Mouse (Mus musculus) limb, embryonic 15.5 days (tissue): ENCODE results near the gene Cct3. TPM values are rescaled to one million over a fixed set of nuclear protein-coding genes. Genes with fewer than 3 reads are reported as not detected.
"Not testable (repeated sequence)": the region's sequence is repeated elsewhere in the genome, so short reads cannot be mapped to it uniquely, and the experiment has no call there.

Experiments used
- ATAC-seq: fragments of 200-750 bp; cut with Nextera tagmentation; 2 replicates; pipeline ENCODE4 v1.8.0; 2017; ENCODE audit warnings: low read depth, moderate TSS enrichment; ENCODE audit not compliant: insufficient number of reproducible peaks, low FRiP score, low TSS enrichment
- H3K27ac ChIP-seq: fragments of 300-500 bp; sonication (generic); 2 replicates; pipeline ENCODE4 v1.5.1; 2015; ENCODE audit warnings: moderate library complexity, mild to moderate bottlenecking, inconsistent platforms
- H3K27me3 ChIP-seq: fragments of 300-500 bp; sonication (generic); 2 replicates; pipeline ENCODE4 v1.6.1; 2015; ENCODE audit warnings: inconsistent platforms
- H3K36me3 ChIP-seq: fragments of 300-500 bp; sonication (generic); 2 replicates; pipeline ENCODE4 v1.6.1; 2015; ENCODE audit warnings: inconsistent platforms
- H3K4me1 ChIP-seq: fragments of 300-500 bp; sonication (generic); 2 replicates; pipeline ENCODE4 v1.6.1; 2015; ENCODE audit warnings: inconsistent platforms
- H3K4me2 ChIP-seq: fragments of 300-500 bp; sonication (generic); 2 replicates; pipeline ENCODE4 v1.6.1; 2015; ENCODE audit warnings: mild to moderate bottlenecking, inconsistent platforms
- H3K4me3 ChIP-seq: fragments of 300-500 bp; sonication (generic); 2 replicates; pipeline ENCODE4 v1.5.1; 2015; ENCODE audit warnings: mild to moderate bottlenecking, inconsistent platforms
- H3K9ac ChIP-seq: fragments of 300-500 bp; sonication (generic); 2 replicates; pipeline ENCODE4 v1.6.1; 2015; ENCODE audit warnings: inconsistent platforms
- H3K9me3 ChIP-seq: fragments of 300-500 bp; sonication (generic); 2 replicates; pipeline ENCODE4 v1.6.1; 2016; ENCODE audit warnings: inconsistent platforms
- WGBS: fragments of 180-500 bp; shearing (Covaris S2); methylation state at CpG from one replicate; pipeline ENCODE4 v1.1.7; 2015; 5-methylcytosine and 5-hydroxymethylcytosine counted together
- polyA plus RNA-seq: library from polyadenylated mRNA; unstranded; fragments of >200 nt; fragmentation: Nextera tagmentation; extraction: Ambion mirVana; gene quantifications from 2 replicates; pipeline ENCODE4 v1.2.1, GENCODE M21; 2015

Cct3 gene
- polyA plus RNA-seq, 1 experiment from 2014 or later = 440 TPM

GRCm38 (mm10) chr3:88274002-88274401, 22.9 kb upstream of the Cct3 start:
- H3K36me3 ChIP-seq = no peaks in the 10 kb centered on the region
- H3K4me1 ChIP-seq = no peaks in the 10 kb centered on the region
- H3K4me3 ChIP-seq = no peak overlapping the region
- WGBS = 93% methylated on average over 4 of the region's 4 CpGs
- no peak overlapping the region for H3K9ac ChIP-seq
- ATAC-seq = no peak
- H3K27me3 ChIP-seq = no peaks in the 10 kb centered on the region
- H3K4me2 ChIP-seq = no peak overlapping the region
- no peaks in the 10 kb centered on the region for H3K9me3 ChIP-seq
- H3K27ac ChIP-seq = no peak overlapping the region

GRCm38 (mm10) chr3:88276121-88276520, 20.8 kb upstream of the Cct3 start:
- H3K27ac ChIP-seq = no peak overlapping the region
- no peak overlapping the region for H3K4me2 ChIP-seq
- H3K4me1 ChIP-seq = no peaks in the 10 kb centered on the region
- H3K9ac ChIP-seq = no peak overlapping the region
- no peaks in the 10 kb centered on the region for H3K36me3 ChIP-seq
- 87% methylated on average over 2 of the region's 2 CpGs for WGBS
- no peak overlapping the region for H3K4me3 ChIP-seq
- no peaks in the 10 kb centered on the region for H3K9me3 ChIP-seq
- no peaks in the 10 kb centered on the region for H3K27me3 ChIP-seq
- ATAC-seq = no peak

- no peak overlapping the region for H3K27ac ChIP-seq
- H3K27me3 ChIP-seq = no peaks in the 10 kb centered on the region
- H3K4me2 ChIP-seq = no peak overlapping the region
- ATAC-seq = no peak
- no peaks in the 10 kb centered on the region for H3K36me3 ChIP-seq
- H3K9ac ChIP-seq = no peak overlapping the region
- no peaks in the 10 kb centered on the region for H3K9me3 ChIP-seq
- H3K4me3 ChIP-seq = no peak overlapping the region
- WGBS = 45% methylated on average over 7 of the region's 7 CpGs
- no peaks in the 10 kb centered on the region for H3K4me1 ChIP-seq
Measured at GRCm38 (mm10) chr3:88276529-88277143, 20.3 kb upstream of the Cct3 start.

GRCm38 (mm10) chr3:88280035-88280434, 16.9 kb upstream of the Cct3 start:
- WGBS = 90% methylated on average over 2 of the region's 2 CpGs
- Histone ChIP-seq H3K36me3 (no peaks in the 10 kb centered on the region), H3K9ac (no peak overlapping the region), H3K27me3 (no peaks in the 10 kb centered on the region), H3K4me2 (no peak overlapping the region), H3K4me1 (no peaks in the 10 kb centered on the region), H3K27ac (no peak overlapping the region), H3K9me3 (no peaks in the 10 kb centered on the region), H3K4me3 (no peak overlapping the region)
- no peak for ATAC-seq

GRCm38 (mm10) chr3:88281141-88281916, 15.6 kb upstream of the Cct3 start:
- 73% methylated on average over 11 of the region's 11 CpGs for whole genome bisulfite sequencing
- H3K27me3 ChIP-seq, H3K4me3 ChIP-seq, H3K27ac ChIP-seq, H3K9me3 ChIP-seq, ATAC-seq, H3K4me2 ChIP-seq, H3K9ac ChIP-seq, H3K36me3 ChIP-seq, H3K4me1 ChIP-seq: not testable (repeated sequence)

GRCm38 (mm10) chr3:88284815-88285564, 11.9 kb upstream of the Cct3 start:
- H3K4me2 ChIP-seq, ATAC-seq, H3K27me3 ChIP-seq, H3K36me3 ChIP-seq, H3K9me3 ChIP-seq, H3K27ac ChIP-seq, H3K4me1 ChIP-seq, H3K4me3 ChIP-seq, H3K9ac ChIP-seq: not testable (repeated sequence)
- WGBS = 93% methylated on average over 14 of the region's 14 CpGs

GRCm38 (mm10) chr3:88285565-88285895, 11.4 kb upstream of the Cct3 start:
- H3K4me2 ChIP-seq, H3K27me3 ChIP-seq, H3K27ac ChIP-seq, H3K9me3 ChIP-seq, H3K9ac ChIP-seq, ATAC-seq, H3K4me1 ChIP-seq, H3K4me3 ChIP-seq, H3K36me3 ChIP-seq: not testable (repeated sequence)
- WGBS = 67% methylated on average over 2 of the region's 2 CpGs

GRCm38 (mm10) chr3:88287110-88287509, 9.8 kb upstream of the Cct3 start, which contains the start of gene Gm38392:
TSS of gene Gm38392 (minus strand) at chr3:88287210.
- Histone ChIP-seq H3K27me3 (no peaks in the 10 kb centered on the region), H3K9me3 (no peaks in the 10 kb centered on the region), H3K4me1 (no peaks in the 10 kb centered on the region), H3K4me3 (no peak within 1 kb of the TSS), H3K4me2 (no peak within 1 kb of the TSS), H3K36me3 (0 out of 2 replicates have a peak, but pooled peaks cover 3% of the 10 kb centered on the region), H3K27ac (no peak within 1 kb of the TSS), H3K9ac (no peak within 1 kb of the TSS)
- 98% methylated on average over 4 of the region's 4 CpGs for WGBS
- no peak for ATAC-seq

GRCm38 (mm10) chr3:88288133-88288713, 8.7 kb upstream of the Cct3 start:
- ATAC-seq, H3K27ac ChIP-seq, H3K9me3 ChIP-seq, H3K4me1 ChIP-seq, H3K36me3 ChIP-seq, H3K27me3 ChIP-seq, H3K4me2 ChIP-seq, H3K9ac ChIP-seq, H3K4me3 ChIP-seq: not testable (repeated sequence)
- WGBS = 82% methylated on average over 10 of the region's 10 CpGs

- Histone ChIP-seq H3K36me3 (no peaks in the 10 kb centered on the region), H3K4me1 (0 out of 2 replicates have a peak, but pooled peaks cover 3% of the 10 kb centered on the region), H3K9me3 (no peaks in the 10 kb centered on the region), H3K4me2 (no peak overlapping the region), H3K9ac (no peak overlapping the region), H3K27me3 (no peaks in the 10 kb centered on the region), H3K27ac (no peak overlapping the region), H3K4me3 (no peak overlapping the region)
- ATAC-seq = no peak
- 55% methylated on average over 4 of the region's 4 CpGs for WGBS
Measured at GRCm38 (mm10) chr3:88291970-88292369, 4.9 kb upstream of the Cct3 start.

GRCm38 (mm10) chr3:88295272-88295671, 1.6 kb upstream of the Cct3 start:
- Histone ChIP-seq H3K4me3 (0 out of 2 replicates have a peak overlapping the region, but pooled peaks have one; percentile 70), H3K36me3 (peaks cover 10% of the 10 kb centered on the region), H3K4me1 (peaks cover 11% of the 10 kb centered on the region), H3K4me2 (0 out of 2 replicates have a peak overlapping the region, but pooled peaks have one; percentile 56)
- not testable (repeated sequence) for H3K9ac ChIP-seq, H3K9me3 ChIP-seq, ATAC-seq, H3K27ac ChIP-seq, H3K27me3 ChIP-seq
- 79% methylated on average over 1 of the region's 1 CpGs for WGBS
